Mouse (Mus musculus): ENCODE measurements around the gene Panx1. TPM values are rescaled to one million over a fixed set of nuclear protein-coding genes. Genes with fewer than 3 reads are reported as not detected.

The Panx1 gene
- polyA plus RNA-seq, 1 experiment from 2014 or later, result 173 TPM

- no peaks in the 10 kb centered on the region for H3K4me1 ChIP-seq (ENCODE audit: control insufficient read depth, insufficient read depth, low read length)
- no peaks in the 10 kb centered on the region for H3K36me3 ChIP-seq (ENCODE audit: control insufficient read depth, insufficient read depth, low read length)
- WGBS, result 66% methylated on average over 4 of the region's 4 CpGs
- ATAC-seq (no peak), DNase-seq (ENCODE audit: low spot score) (no peak)
- no peaks in the 10 kb centered on the region for H3K9me3 ChIP-seq (replicated peaks; ENCODE audit: control insufficient read depth, low read length)
- no peak overlapping the region for H3K4me3 ChIP-seq (ENCODE audit: low read depth, low read length)
- H3K27ac ChIP-seq (ENCODE audit: low read depth, low read length), result no peak overlapping the region
- no peaks in the 10 kb centered on the region for H3K27me3 ChIP-seq (replicated peaks; ENCODE audit: control insufficient read depth, insufficient read depth, low read length)
- H3K4me2 ChIP-seq (ENCODE audit: low read length), result no peak overlapping the region
- H3K9ac ChIP-seq (ENCODE audit: low read length), result no peak overlapping the region
Observed at GRCm38 (mm10) chr9:14970211-14970610, 75.1 kb downstream of the Panx1 start.

- Histone ChIP-seq H3K4me3 (ENCODE audit: low read depth, low read length) (no peak overlapping the region), H3K9me3 (replicated peaks; ENCODE audit: control insufficient read depth, low read length) (no peaks in the 10 kb centered on the region), H3K27me3 (replicated peaks; ENCODE audit: control insufficient read depth, insufficient read depth, low read length) (no peaks in the 10 kb centered on the region), H3K4me1 (ENCODE audit: control insufficient read depth, insufficient read depth, low read length) (no peaks in the 10 kb centered on the region), H3K4me2 (ENCODE audit: low read length) (no peak overlapping the region), H3K36me3 (ENCODE audit: control insufficient read depth, insufficient read depth, low read length) (no peaks in the 10 kb centered on the region), H3K9ac (ENCODE audit: low read length) (no peak overlapping the region), H3K27ac (ENCODE audit: low read depth, low read length) (no peak overlapping the region)
- DNase-seq (ENCODE audit: low spot score) (no peak), ATAC-seq (no peak)
- WGBS, result 94% methylated on average over 1 of the region's 1 CpGs
Observed at GRCm38 (mm10) chr9:14967598-14967997, 77.7 kb downstream of the Panx1 start.

DNA sequence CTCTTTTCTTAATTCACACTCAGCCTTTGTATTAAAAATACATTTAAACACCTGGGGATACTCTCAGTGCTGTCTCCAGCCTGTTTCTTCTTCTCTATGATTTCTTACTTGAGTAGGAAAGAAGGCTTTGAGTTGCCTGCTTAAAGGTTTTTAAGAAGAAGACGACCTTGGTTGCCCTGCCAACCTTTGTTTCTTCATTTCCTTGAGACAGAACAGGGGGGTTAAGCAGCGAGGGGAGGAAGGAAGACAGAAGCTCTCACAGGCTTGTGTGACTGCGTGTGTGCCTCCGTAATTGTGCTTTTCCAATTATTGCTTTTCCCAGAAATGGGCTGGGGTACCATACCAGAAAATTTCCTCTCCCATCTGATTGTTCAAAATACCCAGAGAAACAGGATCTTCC lies 78.5 kb downstream of the Panx1 start:
- 51% methylated on average over 4 of the region's 4 CpGs for WGBS
- no peak for DNase-seq (ENCODE audit: low spot score)
- H3K4me3 ChIP-seq (ENCODE audit: low read depth, low read length), result no peak overlapping the region
- ATAC-seq, result no peak
- no peak overlapping the region for H3K9ac ChIP-seq (ENCODE audit: low read length)
- H3K9me3 ChIP-seq (replicated peaks; ENCODE audit: control insufficient read depth, low read length), result no peaks in the 10 kb centered on the region
- no peaks in the 10 kb centered on the region for H3K36me3 ChIP-seq (ENCODE audit: control insufficient read depth, insufficient read depth, low read length)
- H3K27me3 ChIP-seq (replicated peaks; ENCODE audit: control insufficient read depth, insufficient read depth, low read length), result no peaks in the 10 kb centered on the region
- no peak overlapping the region for H3K4me2 ChIP-seq (ENCODE audit: low read length)
- no peaks in the 10 kb centered on the region for H3K4me1 ChIP-seq (ENCODE audit: control insufficient read depth, insufficient read depth, low read length)
- H3K27ac ChIP-seq (ENCODE audit: low read depth, low read length), result no peak overlapping the region

GRCm38 (mm10) chr9:14965368-14965767 lies 79.9 kb downstream of the Panx1 start:
- Histone ChIP-seq H3K9me3 (replicated peaks; ENCODE audit: control insufficient read depth, low read length) (no peaks in the 10 kb centered on the region), H3K36me3 (ENCODE audit: control insufficient read depth, insufficient read depth, low read length) (no peaks in the 10 kb centered on the region), H3K4me2 (ENCODE audit: low read length) (no peak overlapping the region), H3K27me3 (replicated peaks; ENCODE audit: control insufficient read depth, insufficient read depth, low read length) (no peaks in the 10 kb centered on the region), H3K4me3 (ENCODE audit: low read depth, low read length) (no peak overlapping the region), H3K27ac (ENCODE audit: low read depth, low read length) (no peak overlapping the region), H3K9ac (ENCODE audit: low read length) (no peak overlapping the region), H3K4me1 (ENCODE audit: control insufficient read depth, insufficient read depth, low read length) (no peaks in the 10 kb centered on the region)
- ATAC-seq, result no peak
- DNase-seq (ENCODE audit: low spot score), result no peak

DNA sequence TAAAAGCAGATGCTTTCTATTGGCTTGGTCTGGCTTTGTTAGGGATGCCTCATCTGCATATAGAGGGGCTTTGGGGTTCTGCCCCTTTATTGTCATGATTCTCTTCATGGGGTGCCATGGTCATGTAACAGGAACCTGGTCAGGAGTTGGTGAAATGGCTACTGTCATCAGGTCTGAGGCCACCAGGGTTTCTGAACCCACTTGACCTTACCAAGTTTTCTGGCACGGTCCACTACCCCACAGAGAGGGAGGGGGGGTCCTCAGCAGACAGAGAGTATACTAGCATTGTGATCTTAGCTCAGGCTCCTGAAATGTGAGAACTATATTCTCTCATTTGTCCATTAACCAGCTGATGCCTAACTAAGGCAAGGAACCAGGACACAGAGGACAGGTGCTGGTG lies 82.5 kb downstream of the Panx1 start:
- Histone ChIP-seq H3K4me2 (ENCODE audit: low read length) (no peak overlapping the region), H3K27me3 (replicated peaks; ENCODE audit: control insufficient read depth, insufficient read depth, low read length) (no peaks in the 10 kb centered on the region), H3K9me3 (replicated peaks; ENCODE audit: control insufficient read depth, low read length) (no peaks in the 10 kb centered on the region), H3K9ac (ENCODE audit: low read length) (no peak overlapping the region), H3K36me3 (ENCODE audit: control insufficient read depth, insufficient read depth, low read length) (no peaks in the 10 kb centered on the region), H3K4me3 (ENCODE audit: low read depth, low read length) (no peak overlapping the region), H3K27ac (ENCODE audit: low read depth, low read length) (no peak overlapping the region), H3K4me1 (ENCODE audit: control insufficient read depth, insufficient read depth, low read length) (no peaks in the 10 kb centered on the region)
- DNase-seq (ENCODE audit: low spot score) (no peak), ATAC-seq (no peak)
- 87% methylated on average over 1 of the region's 1 CpGs for WGBS

- no peak for ATAC-seq
- Histone ChIP-seq H3K4me3 (ENCODE audit: low read depth, low read length) (no peak overlapping the region), H3K9ac (ENCODE audit: low read length) (no peak overlapping the region), H3K27me3 (replicated peaks; ENCODE audit: control insufficient read depth, insufficient read depth, low read length) (no peaks in the 10 kb centered on the region), H3K27ac (ENCODE audit: low read depth, low read length) (no peak overlapping the region), H3K9me3 (replicated peaks; ENCODE audit: control insufficient read depth, low read length) (no peaks in the 10 kb centered on the region), H3K36me3 (ENCODE audit: control insufficient read depth, insufficient read depth, low read length) (no peaks in the 10 kb centered on the region), H3K4me2 (ENCODE audit: low read length) (no peak overlapping the region), H3K4me1 (ENCODE audit: control insufficient read depth, insufficient read depth, low read length) (no peaks in the 10 kb centered on the region)
- DNase-seq (ENCODE audit: low spot score), result no peak
- 70% methylated on average over 1 of the region's 1 CpGs for WGBS
Observed at GRCm38 (mm10) chr9:14954659-14955058, 90.6 kb downstream of the Panx1 start.

Other genes with a start within 250 kb of the Panx1 start
- 0.72 and 1.7 TPM in 2 replicates for gene Gpr83, start 185.3 kb downstream of the Panx1 start, polyA plus RNA-seq (2014; fragmentation: Nextera tagmentation; extraction: Ambion mirVana)
- not detected in 2 replicates for gene Izumo1r, start 141.5 kb downstream of the Panx1 start, polyA plus RNA-seq (2014; fragmentation: Nextera tagmentation; extraction: Ambion mirVana)
- gene Hephl1, start 66.6 kb upstream of the Panx1 start, polyA plus RNA-seq (2014; fragmentation: Nextera tagmentation; extraction: Ambion mirVana), result not detected in 2 replicates
- gene Vstm5, start 193.6 kb upstream of the Panx1 start, polyA plus RNA-seq (2014; fragmentation: Nextera tagmentation; extraction: Ambion mirVana), result 7.3 and 9.5 TPM in 2 replicates
- 39.8 and 43.1 TPM in 2 replicates for gene Med17, start 234.5 kb upstream of the Panx1 start, polyA plus RNA-seq (2014; fragmentation: Nextera tagmentation; extraction: Ambion mirVana)